Mouse (Mus musculus) neural tube, embryonic 15.5 days (tissue): ENCODE data around the gene Gab1. TPM values are rescaled to one million over a fixed set of nuclear protein-coding genes. Genes with fewer than 3 reads are reported as not detected.

Experiments
- polyA plus RNA-seq: library from polyadenylated mRNA; unstranded; fragments of >200 nt; fragmentation: Nextera tagmentation; extraction: Ambion mirVana; gene quantifications from 2 replicates; pipeline ENCODE4 v1.2.1, GENCODE M21; 2015

Gene Gab1
- polyA plus RNA-seq, 1 experiment from 2014 or later: 9.6 TPM

Other genes starting within 250 kb of the Gab1 start
- gene Smarca5, start 141.0 kb downstream of the Gab1 start, polyA plus RNA-seq: 39.5 and 48.8 TPM in 2 replicates
- gene Usp38, start 134.4 kb upstream of the Gab1 start, polyA plus RNA-seq: 17.0 TPM in 2 replicates